Mouse (Mus musculus): ENCODE measurements at regions not wholly inside any gene's neighbourhood (a gene's known extent, or its start where the extent isn't known, plus 50 kb on each side); places are given as distances from the start of the nearest gene placed in this dataset.

- TF ChIP-seq POLR2A (IDR thresholded peaks at IDR 0.05; ENCODE audit: borderline replicate concordance, control insufficient read depth, low read depth, low read length), result no peak
- TF ChIP-seq CTCF (IDR thresholded peaks at IDR 0.05; ENCODE audit: control insufficient read depth, insufficient read depth, low read length), result no peak
These were observed 561.6 kb upstream of the Rag2 start for GRCm38 (mm10) chr2:101062939-101063338.

Measured in bone marrow, adult 2 months (tissue).